In genomic region chr2:32661509-32662107, GRCm38 (mm10) we compare ENCODE assay signal across 9 mouse cellular contexts. TPM values are rescaled to one million over a fixed set of nuclear protein-coding genes. Genes with fewer than 3 reads are reported as not detected.
DNase-seq lines count a peak whose midpoint lies in the region; TF ChIP-seq lines count a peak whose summit lies in the region.
"Had no signal": no experiment of that assay in that cellular context is flagged by ENCODE, and none has a peak within 500 bp of the region (broad histone marks: within the 10 kb centered on the region; RNA-seq: fewer than 3 reads in every experiment).

No protein-coding gene starts in this region.

- peak; percentile 99 for DNase-seq in heart, adult 11 months
- DNase-seq in heart, adult 8-10 months (ENCODE audit: low spot score), result no peak
- DNase-seq in heart, adult 18-20 months, result peak; percentile 64 to 82
- DNase-seq in kidney, postnatal 10 days, result peak; percentile 78
- no peak for DNase-seq in right cerebral cortex, adult 18-20 months
- no peak for DNase-seq in layer of hippocampus, adult 2 months (ENCODE audit: low spot score in 2 of 2)
- DNase-seq in layer of hippocampus, postnatal 14 days (ENCODE audit: low spot score in 2 of 2), result no peak

- H3K27me3 ChIP-seq in small intestine, adult 2 months (ENCODE audit: control insufficient read depth, insufficient read depth, low read length), result no peaks in the 10 kb centered on the region
- H3K27me3 ChIP-seq: CH12.LX had no signal

- no peaks in the 10 kb centered on the region for H3K36me3 ChIP-seq in small intestine, adult 2 months (ENCODE audit: control insufficient read depth, insufficient read depth, low read length)

- WGBS in small intestine, adult 2 months, result 44% methylated on average over 7 of the region's 7 CpGs

- no peak for TF ChIP-seq POLR2A in small intestine, adult 2 months (IDR thresholded peaks at IDR 0.05; ENCODE audit: low read depth, low read length)

- no peak overlapping the region for H3K4me3 ChIP-seq in small intestine, adult 2 months (ENCODE audit: low read depth, low read length)
- H3K4me3 ChIP-seq in layer of hippocampus, adult 2 months, result no peak overlapping the region

- no peak for TF ChIP-seq CTCF in small intestine, adult 2 months (IDR thresholded peaks at IDR 0.05; ENCODE audit: extremely low read depth, insufficient read length, insufficient replicate concordance, low read depth, low read length)
- no peak for TF ChIP-seq CTCF in layer of hippocampus, adult 2 months (conservative IDR thresholded peaks at IDR 0.05)

- no peaks in the 10 kb centered on the region for H3K4me1 ChIP-seq in small intestine, adult 2 months (ENCODE audit: control insufficient read depth, insufficient read depth, insufficient read length, low read length)

- H3K27ac ChIP-seq in small intestine, adult 2 months (ENCODE audit: insufficient read depth, low read depth, low read length), result peak overlapping the region; percentile 18; the same call in 1 of the 2 replicates
- no peak overlapping the region; the same call in 1 of the 2 replicates for H3K27ac ChIP-seq in layer of hippocampus, adult 2 months

RNA-seq across cellular contexts. Expression of gene Eng, which starts 15.2 kb away (rescaled TPM):
- 100 to 1,000 TPM; 111 to 143 (median 126) TPM for total RNA-seq in heart, adult 8-10 months (2022)
- total RNA-seq in heart, adult 18-20 months (2021), result 100 to 1,000 TPM in 1 of 2 experiments, 10 to 100 TPM in 1; 95.1 to 106 TPM
- polyA plus RNA-seq in small intestine, adult 2 months (2012; rRNA removed), result 36.8 and 54.4 TPM in 2 replicates
- total RNA-seq in layer of hippocampus, adult 2 months (2021), result 10 to 100 TPM; 16.4 to 19.7 TPM
- 10 to 100 TPM; 27.0 to 28.8 TPM for total RNA-seq in layer of hippocampus, postnatal 14 days (2021)

RNA-seq across cellular contexts. Expression of gene Ak1, which starts 40.0 kb away (rescaled TPM):
- total RNA-seq in heart, adult 8-10 months (2022), result 100 to 1,000 TPM; 656 to 809 (median 697) TPM
- 100 to 1,000 TPM; 654 to 691 TPM for total RNA-seq in heart, adult 18-20 months (2021)
- 3.4 and 3.7 TPM in 2 replicates for polyA plus RNA-seq in small intestine, adult 2 months (2012; rRNA removed)
- 100 to 1,000 TPM; 120 to 123 TPM for total RNA-seq in layer of hippocampus, adult 2 months (2021)
- 100 to 1,000 TPM; 124 to 125 TPM for total RNA-seq in layer of hippocampus, postnatal 14 days (2021)

RNA-seq across cellular contexts. Expression of gene Fpgs, which starts 42.3 kb away (rescaled TPM):
- 1 to 10 TPM; 5.5 to 6.0 (median 5.8) TPM for total RNA-seq in heart, adult 8-10 months (2022)
- 1 to 10 TPM; 4.4 to 5.0 TPM for total RNA-seq in heart, adult 18-20 months (2021)
- 25.6 and 26.0 TPM in 2 replicates for polyA plus RNA-seq in small intestine, adult 2 months (2012; rRNA removed)
- total RNA-seq in layer of hippocampus, adult 2 months (2021), result 10 to 100 TPM; 10.7 to 14.6 TPM
- 10 to 100 TPM; 11.6 to 13.0 TPM for total RNA-seq in layer of hippocampus, postnatal 14 days (2021)

RNA-seq across cellular contexts. Expression of gene Cdk9, which starts 51.3 kb away (rescaled TPM):
- 10 to 100 TPM; 23.3 to 27.1 (median 25.7) TPM for total RNA-seq in heart, adult 8-10 months (2022)
- 10 to 100 TPM; 22.4 to 24.1 TPM for total RNA-seq in heart, adult 18-20 months (2021)
- 41.9 and 89.9 TPM in 2 replicates for polyA plus RNA-seq in small intestine, adult 2 months (2012; rRNA removed)
- total RNA-seq in layer of hippocampus, adult 2 months (2021), result 100 to 1,000 TPM; 115 to 121 TPM
- 10 to 100 TPM; 88.8 to 91.1 TPM for total RNA-seq in layer of hippocampus, postnatal 14 days (2021)

RNA-seq across cellular contexts. Expression of gene Sh2d3c, which starts 59.2 kb away (rescaled TPM):
- total RNA-seq in heart, adult 8-10 months (2022), result 10 to 100 TPM; 16.4 to 28.8 (median 21.7) TPM
- total RNA-seq in heart, adult 18-20 months (2021), result 10 to 100 TPM; 23.1 to 30.8 TPM
- polyA plus RNA-seq in small intestine, adult 2 months (2012; rRNA removed), result 10.9 and 25.3 TPM in 2 replicates
- 10 to 100 TPM; 18.9 to 20.1 TPM for total RNA-seq in layer of hippocampus, adult 2 months (2021)
- total RNA-seq in layer of hippocampus, postnatal 14 days (2021), result 10 to 100 TPM; 31.4 to 33.2 TPM

Comparison
In these comparisons a context has a peak if more than half of its experiments do, and no peak if none do; other contexts are left out.
1. DNase-seq: peak in heart, adult 11 months (single experiment), heart, adult 18-20 months (2 of 2) and kidney, postnatal 10 days (single experiment); none in heart, adult 8-10 months (single experiment), right cerebral cortex, adult 18-20 months (single experiment), layer of hippocampus, adult 2 months (0 of 2) and layer of hippocampus, postnatal 14 days (0 of 2).
2. RNA of gene Ak1, which starts 40.0 kb away (total RNA-seq): 656 to 809 TPM in heart, adult 8-10 months and 654 to 691 TPM in heart, adult 18-20 months; 124 to 125 TPM in layer of hippocampus, postnatal 14 days and 120 to 123 TPM in layer of hippocampus, adult 2 months; every median in the first group is over 4 times any median in the second.